Comparison of ENCODE assay signal across 7 mouse cellular contexts in genomic region chr10:109920607-109921187, GRCm38 (mm10).
A peak's percentile ranks its signal among the peaks of the same experiment; 100 is the strongest.
DNase-seq lines count a peak whose midpoint lies in the region; ATAC-seq lines count a peak whose summit lies in the region.

No protein-coding gene starts in this region.

- no peak overlapping the region for H3K4me2 ChIP-seq in hindbrain, embryonic 12.5 days (replicated peaks)

- H3K27me3 ChIP-seq in hindbrain, embryonic 12.5 days: no peaks in the 10 kb centered on the region

- DNase-seq in WW6 (ENCODE audit: low read depth, low spot score): peak; percentile 24
- DNase-seq in cerebellum, adult 9-11 months: peak; percentile 54
- DNase-seq in frontal cortex, adult 2 months (ENCODE audit: extremely low spot score in 1 of 2, low spot score in 1 of 2): peak; percentile 33 to 77
- DNase-seq in layer of hippocampus, adult 9-11 months: peak; percentile 70
- DNase-seq in lung, postnatal 10 days: peak; percentile 68
- peak; percentile 37 for DNase-seq in retina, postnatal 7 days (ENCODE audit: low read depth, low spot score)

- H3K36me3 ChIP-seq in hindbrain, embryonic 12.5 days: no peaks in the 10 kb centered on the region

- ATAC-seq in hindbrain, embryonic 12.5 days (ENCODE audit: low FRiP score): peak; percentile 88

- 14% methylated on average over 6 of the region's 6 CpGs for WGBS in hindbrain, embryonic 12.5 days

- H3K4me3 ChIP-seq in hindbrain, embryonic 12.5 days: no peak overlapping the region

- H3K4me1 ChIP-seq in hindbrain, embryonic 12.5 days: peaks cover 7% of the 10 kb centered on the region; the same call in 1 of the 2 replicates

- H3K9ac ChIP-seq in hindbrain, embryonic 12.5 days: no peak overlapping the region

- H3K9me3 ChIP-seq in hindbrain, embryonic 12.5 days (replicated peaks): no peaks in the 10 kb centered on the region

- H3K27ac ChIP-seq in hindbrain, embryonic 12.5 days: no peak overlapping the region
